Comparison of ENCODE assay signal across 10 mouse cellular contexts in genomic region chrX:16911241-16911873, GRCm38 (mm10). TPM values are rescaled to one million over a fixed set of nuclear protein-coding genes. Genes with fewer than 3 reads are reported as not detected.
DNase-seq lines count a peak whose midpoint lies in the region; ATAC-seq lines count a peak whose summit lies in the region.
"Had no signal": no experiment of that assay in that cellular context is flagged by ENCODE, and none has a peak within 500 bp of the region (broad histone marks: within the 10 kb centered on the region; RNA-seq: fewer than 3 reads in every experiment).

Gene Ndp, minus strand, starts transcription at chrX:16911774.

- DNase-seq in heart, postnatal 36 days, result no peak
- peak; percentile 45 to 49 for DNase-seq in cerebellum, postnatal 10 days
- DNase-seq in forebrain, embryonic 14.5 days (ENCODE audit: low spot score), result peak; percentile 46
- DNase-seq in spleen, adult 18-20 months, result no peak

- H3K4me3 ChIP-seq in heart, embryonic 16.5 days (ENCODE audit: low read length), result peak within 1 kb of the TSS; percentile 30
- H3K4me3 ChIP-seq in forebrain, embryonic 14.5 days (ENCODE audit: low read depth, low read length), result peak within 1 kb of the TSS; percentile 28
- peak within 1 kb of the TSS; percentile 30 for H3K4me3 ChIP-seq in midbrain, embryonic 15.5 days
- H3K4me3 ChIP-seq: erythroblast, embryonic 14.5 days had no signal

- H3K4me1 ChIP-seq in heart, embryonic 16.5 days (ENCODE audit: control insufficient read depth, insufficient read depth, low read length), result no peaks in the 10 kb centered on the region
- H3K4me1 ChIP-seq in forebrain, embryonic 14.5 days (ENCODE audit: control insufficient read depth, insufficient read depth, low read length), result no peaks in the 10 kb centered on the region
- H3K4me1 ChIP-seq in midbrain, embryonic 15.5 days, result no peaks in the 10 kb centered on the region

- no peak within 1 kb of the TSS; the same call in 1 of the 2 replicates for H3K9ac ChIP-seq in heart, embryonic 16.5 days (ENCODE audit: low read length)
- H3K9ac ChIP-seq in forebrain, embryonic 14.5 days (ENCODE audit: low read length), result peak within 1 kb of the TSS; percentile 40; the same call in 1 of the 2 replicates
- H3K9ac ChIP-seq in midbrain, embryonic 15.5 days, result peak within 1 kb of the TSS; percentile 17; the same call in 1 of the 2 replicates

- intact Hi-C loops in heart, postnatal 36 days (cut with DNase I), result loop anchor here (1.0 kb wide), 1 partner anchor 34 kb away; no protein-coding TSS in a partner anchor

- ATAC-seq in heart, embryonic 16.5 days (replicated peaks; ENCODE audit: extremely low read depth, insufficient read depth, low FRiP score), result no peak
- peak; percentile 64 for ATAC-seq in forebrain, embryonic 14.5 days
- ATAC-seq in midbrain, embryonic 15.5 days (replicated peaks), result peak; percentile 72
- ATAC-seq in granulocyte monocyte progenitor cell, adult 5-6 weeks (replicated peaks; ENCODE audit: poor library complexity, severe bottlenecking), result no peak
- no peak for ATAC-seq in inflammation-experienced regulatory T-cells, adult 6 months

- H3K4me2 ChIP-seq in heart, embryonic 16.5 days (ENCODE audit: low read depth, low read length), result peak within 1 kb of the TSS; percentile 51
- peak within 1 kb of the TSS; percentile 51 for H3K4me2 ChIP-seq in forebrain, embryonic 14.5 days (ENCODE audit: low read length)
- peak within 1 kb of the TSS; percentile 48 for H3K4me2 ChIP-seq in midbrain, embryonic 15.5 days

- H3K27me3 ChIP-seq in heart, embryonic 16.5 days (ENCODE audit: control insufficient read depth, insufficient read depth, low read length), result no peaks in the 10 kb centered on the region
- H3K27me3 ChIP-seq in forebrain, embryonic 14.5 days (replicated peaks; ENCODE audit: control insufficient read depth, insufficient read depth, low read length), result no peaks in the 10 kb centered on the region
- H3K27me3 ChIP-seq in midbrain, embryonic 15.5 days (replicated peaks), result no peaks in the 10 kb centered on the region

- no peak within 1 kb of the TSS for H3K27ac ChIP-seq in heart, embryonic 16.5 days (ENCODE audit: low read length)
- no peak within 1 kb of the TSS; the same call in 1 of the 2 replicates for H3K27ac ChIP-seq in forebrain, embryonic 14.5 days (ENCODE audit: low read depth, low read length)
- H3K27ac ChIP-seq in midbrain, embryonic 15.5 days, result peak within 1 kb of the TSS; percentile 60

- WGBS in heart, embryonic 16.5 days, result 13% methylated on average over 12 of the region's 13 CpGs
- WGBS in forebrain, embryonic 14.5 days, result 29% methylated on average over 13 of the region's 13 CpGs
- 24% methylated on average over 13 of the region's 13 CpGs for WGBS in midbrain, embryonic 15.5 days

- H3K9me3 ChIP-seq in heart, embryonic 16.5 days (replicated peaks; ENCODE audit: control insufficient read depth, low read length), result no peaks in the 10 kb centered on the region
- no peaks in the 10 kb centered on the region for H3K9me3 ChIP-seq in forebrain, embryonic 14.5 days (replicated peaks; ENCODE audit: control insufficient read depth, low read length)
- H3K9me3 ChIP-seq in midbrain, embryonic 15.5 days, result no peaks in the 10 kb centered on the region

- no peaks in the 10 kb centered on the region for H3K36me3 ChIP-seq in heart, embryonic 16.5 days (ENCODE audit: control insufficient read depth, insufficient read depth)
- no peaks in the 10 kb centered on the region for H3K36me3 ChIP-seq in forebrain, embryonic 14.5 days (ENCODE audit: control insufficient read depth, insufficient read depth, low read length)
- no peaks in the 10 kb centered on the region for H3K36me3 ChIP-seq in midbrain, embryonic 15.5 days (replicated peaks)

RNA-seq across cellular contexts. Expression of gene Ndp, which starts in this region (rescaled TPM):
- polyA plus RNA-seq in heart, embryonic 16.5 days (2015; fragmentation: Nextera tagmentation; extraction: Ambion mirVana), result 0.75 and 0.79 TPM in 2 replicates
- total RNA-seq in heart, postnatal 36 days (2021), result not detected
- 9.6 and 10.1 TPM in 2 replicates for polyA plus RNA-seq in forebrain, embryonic 14.5 days (2014; fragmentation: Nextera tagmentation; extraction: Ambion mirVana)
- polyA plus RNA-seq in midbrain, embryonic 15.5 days (2015; fragmentation: Nextera tagmentation; extraction: Ambion mirVana), result 6.5 and 7.4 TPM in 2 replicates
- not detected in 2 replicates for total RNA-seq in granulocyte monocyte progenitor cell, adult 5-6 weeks (2014; fragmentation: Nextera tagmentation)
- not detected in 2 replicates for total RNA-seq in granulocyte monocyte progenitor cell, adult 5-6 weeks (2017)
- polyA plus RNA-seq in inflammation-experienced regulatory T-cells, adult 6 months (2017; shearing (Covaris generic)), result not detected
- total RNA-seq: ES-E14 had no signal
- polyA plus RNA-seq: erythroblast, embryonic 14.5 days had no signal

Comparison
In these comparisons a context has a peak if more than half of its experiments do, and no peak if none do; other contexts are left out.
1. ATAC-seq: peak in forebrain, embryonic 14.5 days (single experiment) and midbrain, embryonic 15.5 days (single experiment); none in heart, embryonic 16.5 days (single experiment), granulocyte monocyte progenitor cell, adult 5-6 weeks (single experiment) and inflammation-experienced regulatory T-cells, adult 6 months (single experiment).
2. DNase-seq: peak in cerebellum, postnatal 10 days (2 of 2) and forebrain, embryonic 14.5 days (single experiment); none in heart, postnatal 36 days (0 of 2) and spleen, adult 18-20 months (0 of 2).
3. Peak in every context shown above with its lines, with median percentiles within 50 percentile points of each other: H3K4me2 ChIP-seq and H3K4me3 ChIP-seq.